Mouse (Mus musculus) limb, embryonic 12.5 days (tissue): ENCODE data around the gene Tarbp2. TPM values are rescaled to one million over a fixed set of nuclear protein-coding genes. Genes with fewer than 3 reads are reported as not detected.

Experiments
- ATAC-seq: fragments of 200-750 bp; cut with Nextera tagmentation; 2 replicates; pipeline ENCODE4 v1.8.0; 2017; ENCODE audit warnings: low read depth, moderate TSS enrichment; ENCODE audit not compliant: insufficient number of reproducible peaks, insufficient read depth, low FRiP score, low TSS enrichment
- H3K27ac ChIP-seq: fragments of 300-500 bp; sonication (generic); 2 replicates; pipeline ENCODE4 v1.5.1; 2016; ENCODE audit warnings: mild to moderate bottlenecking, moderate library complexity
- H3K27me3 ChIP-seq: fragments of 300-500 bp; sonication (generic); 2 replicates; pipeline ENCODE4 v1.6.1; 2016; ENCODE audit warnings: mild to moderate bottlenecking, moderate library complexity
- H3K36me3 ChIP-seq: fragments of 300-500 bp; sonication (generic); 2 replicates; pipeline ENCODE4 v1.6.1; 2016; ENCODE audit warnings: mild to moderate bottlenecking, moderate library complexity
- H3K4me1 ChIP-seq: fragments of 300-500 bp; sonication (generic); replicated peaks from 2 replicates; pipeline ENCODE4 v1.6.1; 2016
- H3K4me2 ChIP-seq: fragments of 300-500 bp; sonication (generic); 2 replicates; pipeline ENCODE4 v1.6.1; 2016; ENCODE audit warnings: mild to moderate bottlenecking, moderate library complexity
- H3K4me3 ChIP-seq: fragments of 300-500 bp; sonication (generic); replicated peaks from 2 replicates; pipeline ENCODE4 v1.5.1; 2016; ENCODE audit warnings: mild to moderate bottlenecking
- H3K9ac ChIP-seq: fragments of 300-500 bp; sonication (generic); replicated peaks from 2 replicates; pipeline ENCODE4 v1.6.1; 2016; ENCODE audit warnings: mild to moderate bottlenecking, moderate library complexity
- H3K9me3 ChIP-seq: fragments of 300-500 bp; sonication (generic); 2 replicates; pipeline ENCODE4 v1.6.1; 2016; ENCODE audit warnings: mild to moderate bottlenecking, moderate library complexity
- WGBS: fragments of 180-500 bp; shearing (Covaris S2); methylation state at CpG from one replicate; pipeline ENCODE4 v1.1.7; 2016; 5-methylcytosine and 5-hydroxymethylcytosine counted together
- polyA plus RNA-seq: library from polyadenylated mRNA; unstranded; fragments of >200 nt; fragmentation: Nextera tagmentation; extraction: Ambion mirVana; gene quantifications from 2 replicates; pipeline ENCODE4 v1.2.1, GENCODE M21; 2016

Tarbp2 gene
- polyA plus RNA-seq: 109 and 111 TPM in 2 replicates

DNA sequence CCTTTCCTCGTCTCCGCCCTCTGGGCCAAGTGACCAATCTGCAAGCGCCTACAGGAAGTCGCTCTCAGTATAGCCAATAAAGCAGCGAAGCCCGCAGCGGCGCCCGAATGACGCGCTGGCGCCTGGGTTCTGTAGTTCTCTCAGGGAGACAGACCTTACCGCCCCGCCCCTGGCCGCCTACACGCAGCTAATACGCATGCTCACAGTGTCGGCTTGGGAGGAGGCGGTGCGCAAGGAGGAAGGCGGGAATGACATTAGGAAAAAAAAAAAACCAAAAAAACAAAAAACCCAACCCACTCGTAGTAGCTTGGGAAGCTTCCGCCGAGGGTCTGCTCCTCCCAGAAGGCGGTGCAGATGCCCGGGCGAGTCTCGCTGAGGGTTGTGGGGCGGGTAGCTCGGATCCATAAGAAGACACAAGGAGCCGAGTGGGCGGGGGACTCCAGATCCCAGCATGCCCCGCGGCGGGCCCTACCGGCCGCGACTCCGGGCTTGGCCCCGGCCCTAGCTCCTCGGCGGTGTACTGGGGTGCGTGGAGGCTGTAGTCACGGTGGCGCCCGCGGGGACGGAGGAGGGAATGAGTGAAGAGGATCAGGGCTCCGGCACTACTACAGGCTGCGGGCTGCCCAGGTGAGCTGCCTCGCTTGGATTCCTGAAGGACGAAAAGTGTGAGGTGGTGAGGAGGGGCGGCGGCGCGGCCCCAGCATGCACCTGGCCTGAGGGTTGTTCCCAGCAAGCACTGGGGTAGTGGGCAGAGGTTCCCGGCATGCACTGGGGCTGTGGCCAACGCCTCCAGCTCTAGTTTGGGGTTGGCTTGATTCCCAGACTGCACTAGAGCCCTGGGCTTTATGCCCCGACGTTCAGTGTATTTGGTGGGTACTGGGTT is at the start of gene Tarbp2:
Gene Tarbp2 (plus strand): TSS at position 217 of the 883 bp plus-strand sequence.
- ATAC-seq: peak; percentile 90
- no peaks in the 10 kb centered on the region for H3K27me3 ChIP-seq
- whole genome bisulfite sequencing: under 1% methylated on average over 60 of the region's 60 CpGs

DNA sequence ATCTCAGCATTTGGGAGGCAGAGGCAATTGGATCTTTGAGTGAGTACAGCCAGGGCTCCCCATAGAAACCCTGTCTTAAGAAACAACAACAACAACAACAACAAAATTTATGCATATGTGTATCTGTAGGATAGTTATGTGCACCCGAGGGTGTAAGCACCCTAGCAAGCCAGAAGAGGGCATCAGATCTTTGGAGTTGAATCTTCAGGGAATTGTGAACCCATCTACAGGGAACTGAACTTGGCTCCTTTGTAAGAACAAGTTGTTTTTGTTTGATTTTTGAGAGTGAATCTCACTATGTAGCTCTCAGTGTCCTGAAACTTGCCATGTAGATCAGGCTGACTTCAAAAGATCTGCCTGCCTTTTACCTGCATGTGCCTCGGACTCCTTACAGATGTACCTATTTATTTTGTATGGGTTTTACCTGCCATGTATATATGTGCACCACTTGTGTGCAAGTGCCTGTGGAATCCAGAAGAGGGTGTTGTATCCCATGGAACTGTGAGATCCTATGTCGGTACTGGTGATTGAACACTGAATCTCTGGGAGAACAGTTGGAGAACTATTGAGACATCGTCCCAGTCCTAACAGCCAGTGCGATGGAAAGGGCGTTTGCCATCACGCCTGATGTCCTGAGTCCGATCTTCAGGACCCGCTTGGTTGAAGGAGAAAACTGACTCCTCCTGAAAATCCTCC is 49.2 kb upstream of the Tarbp2 start:
- no peaks in the 10 kb centered on the region for H3K9me3 ChIP-seq
- H3K9ac ChIP-seq: no peak overlapping the region
- no peak overlapping the region for H3K27ac ChIP-seq
- ATAC-seq: no peak
- H3K4me2 ChIP-seq: no peak overlapping the region
- peaks cover 8% of the 10 kb centered on the region for H3K36me3 ChIP-seq
- no peak overlapping the region for H3K4me3 ChIP-seq
- WGBS: 93% methylated on average over 9 of the region's 9 CpGs
- peaks cover 15% of the 10 kb centered on the region for H3K4me1 ChIP-seq
- no peaks in the 10 kb centered on the region for H3K27me3 ChIP-seq

More for the DNA sequence above, at the start of gene Tarbp2:
- H3K4me3 ChIP-seq: peak within 1 kb of the TSS; percentile 70
- H3K27ac ChIP-seq: peak within 1 kb of the TSS; percentile 98
- H3K9me3 ChIP-seq: no peaks in the 10 kb centered on the region
- H3K4me1 ChIP-seq: peaks cover 22% of the 10 kb centered on the region
- H3K9ac ChIP-seq: peak within 1 kb of the TSS; percentile 84
- H3K4me2 ChIP-seq: peak within 1 kb of the TSS; percentile 76
- peaks cover 26% of the 10 kb centered on the region for H3K36me3 ChIP-seq

DNA sequence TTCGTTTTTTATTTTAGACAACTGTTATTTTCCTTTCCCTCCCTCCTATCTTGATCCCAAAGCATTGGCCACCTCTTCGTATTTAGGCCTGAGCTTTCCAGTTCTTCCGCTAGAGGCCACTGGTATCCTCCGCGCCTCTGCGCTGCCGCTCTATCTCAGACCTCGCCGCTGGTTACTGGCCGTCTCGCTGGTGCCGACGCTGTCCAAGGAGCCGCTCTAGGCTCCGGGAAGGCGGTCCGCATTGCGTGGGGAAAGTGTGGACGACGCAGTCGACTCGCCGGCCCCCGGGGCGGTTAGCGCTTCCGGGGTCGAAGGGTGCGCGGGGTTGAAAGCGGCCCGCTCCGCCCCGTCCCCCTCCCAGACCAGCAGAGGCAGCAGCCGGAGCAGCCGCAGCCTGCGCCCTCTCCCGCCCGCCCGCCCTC is 47.8 kb upstream of the Tarbp2 start, which contains the start of gene Pcbp2:
Gene Pcbp2 (plus strand): TSS at position 357 of the 422 bp plus-strand sequence.
- H3K4me1 ChIP-seq: peaks cover 15% of the 10 kb centered on the region
- peak within 1 kb of the TSS; percentile 85 for H3K4me3 ChIP-seq
- WGBS: under 1% methylated on average over 34 of the region's 40 CpGs
- peak; percentile 100 for ATAC-seq
- H3K9ac ChIP-seq: peak within 1 kb of the TSS; percentile 96
- peak within 1 kb of the TSS; percentile 99 for H3K27ac ChIP-seq
- H3K4me2 ChIP-seq: peak within 1 kb of the TSS; percentile 72
- H3K27me3 ChIP-seq: no peaks in the 10 kb centered on the region
- H3K9me3 ChIP-seq: no peaks in the 10 kb centered on the region
- H3K36me3 ChIP-seq: peaks cover 22% of the 10 kb centered on the region

DNA sequence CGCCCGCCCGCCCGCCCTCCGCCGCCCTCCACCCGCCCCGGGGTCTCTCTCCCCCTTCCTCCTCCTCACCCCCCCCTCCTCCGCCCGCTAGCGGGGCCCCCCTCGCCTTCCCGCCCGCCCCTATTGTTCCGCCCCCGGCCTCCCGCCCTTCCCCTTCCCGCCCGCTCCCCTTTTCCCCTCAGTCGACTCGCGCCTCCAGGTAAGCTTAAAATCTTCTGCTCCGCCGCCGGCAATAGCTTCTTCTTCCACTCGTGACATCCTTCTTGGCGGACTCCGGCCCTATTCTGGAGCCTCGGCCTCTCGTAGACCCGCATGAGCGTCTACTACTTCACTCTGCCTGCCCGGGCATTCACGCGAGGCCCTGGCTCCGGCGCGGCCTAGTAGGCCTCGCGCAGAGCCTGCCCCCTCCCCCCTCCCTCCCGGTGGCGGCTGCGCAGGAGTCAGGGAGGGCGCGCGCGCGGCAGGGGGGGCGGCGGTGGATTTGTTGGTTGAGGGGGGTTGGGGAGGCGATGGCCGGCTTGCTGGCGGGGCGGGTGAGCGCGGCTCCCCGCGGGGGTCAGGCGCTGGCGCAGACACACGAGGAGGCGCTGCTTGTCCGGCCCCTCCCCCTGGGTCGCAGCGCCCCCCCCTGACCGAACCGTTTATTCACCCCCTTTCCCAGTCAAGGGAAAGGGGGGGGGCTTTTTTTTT is 47.2 kb upstream of the Tarbp2 start:
- H3K27me3 ChIP-seq: no peaks in the 10 kb centered on the region
- H3K4me3 ChIP-seq: peak overlapping the region; percentile 85
- peak overlapping the region; percentile 72 for H3K4me2 ChIP-seq
- peak; percentile 44 for ATAC-seq
- H3K9ac ChIP-seq: peak overlapping the region; percentile 96
- under 1% methylated on average over 48 of the region's 67 CpGs for WGBS
- H3K27ac ChIP-seq: peak overlapping the region; percentile 99
- H3K36me3 ChIP-seq: peaks cover 27% of the 10 kb centered on the region
- H3K4me1 ChIP-seq: peaks cover 15% of the 10 kb centered on the region
- no peaks in the 10 kb centered on the region for H3K9me3 ChIP-seq

DNA sequence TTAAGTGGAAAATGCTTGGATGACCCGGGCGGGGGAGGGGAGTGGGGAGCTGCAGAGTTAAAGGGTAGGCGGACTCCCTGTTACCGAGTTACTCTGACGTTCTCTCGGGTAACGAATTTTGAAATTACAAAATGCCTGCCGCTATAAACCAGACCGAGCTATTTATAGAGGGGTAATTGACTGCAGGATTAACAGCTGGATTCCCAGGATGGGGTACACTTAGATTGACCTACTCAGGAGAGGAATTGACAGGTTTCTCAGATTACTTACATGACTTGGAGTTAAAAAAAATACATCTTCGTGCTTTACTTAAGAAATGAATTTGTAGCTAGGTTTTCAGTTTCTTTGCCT is 46.7 kb upstream of the Tarbp2 start:
- H3K4me3 ChIP-seq: peak overlapping the region; percentile 85
- H3K27me3 ChIP-seq: no peaks in the 10 kb centered on the region
- peak overlapping the region; percentile 99 for H3K27ac ChIP-seq
- peak overlapping the region; percentile 96 for H3K9ac ChIP-seq
- no peak; the same call in 1 of the 2 replicates for ATAC-seq
- WGBS: 3% methylated on average over 10 of the region's 10 CpGs
- H3K4me2 ChIP-seq: peak overlapping the region; percentile 72
- peaks cover 15% of the 10 kb centered on the region for H3K4me1 ChIP-seq
- H3K9me3 ChIP-seq: no peaks in the 10 kb centered on the region
- H3K36me3 ChIP-seq: peaks cover 33% of the 10 kb centered on the region

DNA sequence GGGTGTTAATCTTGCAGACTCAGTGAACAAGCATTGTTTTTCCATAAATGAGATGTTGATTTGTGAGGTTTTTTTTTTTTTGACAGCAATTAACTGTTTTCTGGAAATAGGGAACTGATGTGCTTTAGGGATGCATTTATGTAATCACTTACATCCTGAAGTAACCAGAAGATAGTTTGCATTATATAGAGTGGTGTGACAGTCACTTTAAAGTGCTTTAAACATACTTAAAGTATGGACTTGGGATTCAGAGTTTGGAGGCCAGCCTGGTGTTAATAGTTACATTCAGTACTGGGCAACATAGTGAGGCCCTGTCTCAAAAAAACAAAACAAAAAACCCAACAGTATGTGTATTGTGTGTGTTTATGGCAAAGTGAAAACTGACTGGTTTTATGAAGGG is 46.3 kb upstream of the Tarbp2 start:
- Histone ChIP-seq H3K36me3 (peaks cover 37% of the 10 kb centered on the region), H3K4me2 (peak overlapping the region; percentile 72), H3K4me3 (peak overlapping the region; percentile 85), H3K4me1 (peaks cover 15% of the 10 kb centered on the region), H3K9ac (peak overlapping the region; percentile 96; the same call in 1 of the 2 replicates), H3K27me3 (no peaks in the 10 kb centered on the region), H3K27ac (no peak overlapping the region), H3K9me3 (no peaks in the 10 kb centered on the region)
- no peak for ATAC-seq

DNA sequence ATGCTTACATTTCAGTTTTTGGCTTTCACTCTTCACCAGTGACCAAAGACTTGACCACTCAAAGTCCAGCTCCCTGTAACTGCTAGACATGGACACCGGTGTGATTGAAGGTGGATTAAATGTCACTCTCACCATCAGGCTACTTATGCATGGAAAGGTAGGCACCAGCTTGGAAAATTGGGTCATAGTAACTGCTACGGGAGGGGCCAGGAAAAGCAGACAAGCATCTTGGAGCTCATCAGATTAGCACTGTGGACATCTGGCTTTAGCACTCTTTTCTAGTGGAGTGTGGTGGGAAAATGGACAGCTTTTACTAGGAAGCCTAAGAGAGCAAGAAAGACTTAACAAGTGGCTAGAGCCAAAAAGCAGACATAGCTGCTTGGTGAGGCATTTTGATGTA is 44.7 kb upstream of the Tarbp2 start:
- peaks cover 15% of the 10 kb centered on the region for H3K4me1 ChIP-seq
- H3K4me3 ChIP-seq: no peak overlapping the region
- H3K27ac ChIP-seq: no peak overlapping the region
- WGBS: 78% methylated on average over 2 of the region's 2 CpGs
- H3K36me3 ChIP-seq: peaks cover 51% of the 10 kb centered on the region
- peak overlapping the region; percentile 72 for H3K4me2 ChIP-seq
- H3K27me3 ChIP-seq: no peaks in the 10 kb centered on the region
- H3K9me3 ChIP-seq: no peaks in the 10 kb centered on the region
- no peak overlapping the region for H3K9ac ChIP-seq
- ATAC-seq: no peak

DNA sequence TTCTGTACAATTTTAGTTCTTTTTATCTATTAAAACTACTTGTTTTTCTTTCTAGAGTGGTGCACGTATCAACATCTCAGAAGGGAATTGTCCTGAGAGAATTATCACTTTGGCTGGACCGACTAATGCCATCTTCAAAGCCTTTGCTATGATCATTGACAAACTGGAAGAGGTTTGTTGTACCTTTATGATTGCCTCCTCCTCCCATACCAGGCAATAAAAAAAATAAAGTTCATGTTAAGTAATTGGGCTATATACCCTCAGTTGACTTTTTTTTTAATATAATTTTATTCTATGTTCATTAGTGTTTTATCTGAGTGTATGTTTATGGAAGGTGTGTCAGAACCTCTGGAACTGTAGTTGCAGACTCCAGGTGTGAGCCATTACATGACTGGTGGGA is 43.5 kb upstream of the Tarbp2 start:
- Histone ChIP-seq H3K4me2 (no peak overlapping the region), H3K4me3 (no peak overlapping the region), H3K9me3 (no peaks in the 10 kb centered on the region), H3K36me3 (peaks cover 63% of the 10 kb centered on the region), H3K9ac (no peak overlapping the region), H3K27ac (no peak overlapping the region), H3K27me3 (no peaks in the 10 kb centered on the region), H3K4me1 (peaks cover 15% of the 10 kb centered on the region)
- no peak for ATAC-seq
- 96% methylated on average over 2 of the region's 2 CpGs for WGBS

DNA sequence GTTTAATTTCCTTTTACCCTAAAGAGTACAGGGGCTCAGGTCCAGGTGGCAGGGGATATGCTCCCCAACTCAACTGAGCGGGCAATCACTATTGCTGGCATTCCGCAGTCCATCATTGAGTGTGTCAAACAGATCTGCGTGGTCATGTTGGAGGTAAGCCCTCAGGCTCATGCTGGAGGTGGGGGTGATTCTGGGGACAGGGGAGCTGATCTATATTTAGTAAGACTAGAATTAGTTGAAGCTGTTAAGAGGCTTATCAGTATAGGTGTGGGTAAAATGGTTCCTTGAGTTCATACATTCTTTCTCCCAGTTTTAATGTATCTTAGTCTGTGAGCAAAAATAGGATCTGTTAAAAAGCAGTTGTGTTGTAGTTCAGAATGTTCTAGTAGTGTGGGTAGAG is 34.9 kb upstream of the Tarbp2 start:
- Histone ChIP-seq H3K4me1 (no peaks in the 10 kb centered on the region), H3K36me3 (peaks cover 92% of the 10 kb centered on the region), H3K27me3 (no peaks in the 10 kb centered on the region), H3K4me2 (no peak overlapping the region), H3K4me3 (no peak overlapping the region), H3K9ac (no peak overlapping the region), H3K27ac (no peak overlapping the region), H3K9me3 (no peaks in the 10 kb centered on the region)
- no peak for ATAC-seq
- WGBS: 89% methylated on average over 3 of the region's 3 CpGs

DNA sequence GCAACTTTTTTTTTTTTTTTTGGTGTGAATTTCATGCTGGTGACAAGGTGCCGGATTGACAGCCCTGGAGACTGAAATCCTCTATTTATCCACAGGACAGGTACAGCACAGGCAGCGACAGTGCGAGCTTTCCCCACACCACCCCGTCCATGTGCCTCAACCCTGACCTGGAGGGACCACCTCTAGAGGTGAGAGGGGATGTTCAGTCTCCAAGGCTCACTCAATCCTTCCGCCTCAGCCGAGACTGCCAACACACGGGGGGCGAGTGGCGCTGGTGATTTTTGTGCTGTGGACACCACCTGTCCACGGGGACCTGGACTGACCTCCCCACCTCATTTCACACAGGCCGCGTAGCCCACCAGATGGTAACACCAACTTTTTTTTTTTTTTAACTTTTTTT is 32.1 kb upstream of the Tarbp2 start:
- no peak for ATAC-seq
- Histone ChIP-seq H3K27ac (no peak overlapping the region), H3K9ac (no peak overlapping the region), H3K36me3 (peaks cover 94% of the 10 kb centered on the region), H3K4me1 (no peaks in the 10 kb centered on the region), H3K27me3 (no peaks in the 10 kb centered on the region), H3K4me3 (no peak overlapping the region), H3K4me2 (no peak overlapping the region), H3K9me3 (no peaks in the 10 kb centered on the region)
- WGBS: 92% methylated on average over 12 of the region's 12 CpGs

DNA sequence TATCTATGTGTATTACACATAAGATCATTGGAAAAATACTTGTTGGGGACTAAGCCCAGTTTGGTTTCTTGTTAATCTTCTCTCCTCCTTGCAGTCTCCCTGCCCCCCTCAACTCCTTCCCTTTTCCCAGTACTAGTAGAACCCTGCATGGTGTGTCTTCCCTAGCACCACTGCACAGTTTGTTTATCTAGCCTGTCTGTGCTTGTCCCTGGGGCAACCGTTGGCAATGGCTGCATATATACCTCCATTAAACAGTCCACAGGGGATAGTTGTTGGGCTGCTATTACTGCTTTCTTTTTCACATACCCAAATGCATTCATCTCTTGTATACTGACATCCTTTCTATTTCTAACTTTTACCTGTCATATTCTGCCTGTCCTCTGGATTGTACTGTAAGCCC is 30.3 kb upstream of the Tarbp2 start:
- H3K4me3 ChIP-seq: no peak overlapping the region
- H3K27ac ChIP-seq: no peak overlapping the region
- 96% methylated on average over 1 of the region's 1 CpGs for WGBS
- ATAC-seq: no peak
- H3K9me3 ChIP-seq: no peaks in the 10 kb centered on the region
- no peaks in the 10 kb centered on the region for H3K27me3 ChIP-seq
- peaks cover 92% of the 10 kb centered on the region for H3K36me3 ChIP-seq
- H3K9ac ChIP-seq: no peak overlapping the region
- no peak overlapping the region for H3K4me2 ChIP-seq
- H3K4me1 ChIP-seq: no peaks in the 10 kb centered on the region
